Mouse (Mus musculus): ENCODE measurements around the gene Afg3l1.

DNA sequence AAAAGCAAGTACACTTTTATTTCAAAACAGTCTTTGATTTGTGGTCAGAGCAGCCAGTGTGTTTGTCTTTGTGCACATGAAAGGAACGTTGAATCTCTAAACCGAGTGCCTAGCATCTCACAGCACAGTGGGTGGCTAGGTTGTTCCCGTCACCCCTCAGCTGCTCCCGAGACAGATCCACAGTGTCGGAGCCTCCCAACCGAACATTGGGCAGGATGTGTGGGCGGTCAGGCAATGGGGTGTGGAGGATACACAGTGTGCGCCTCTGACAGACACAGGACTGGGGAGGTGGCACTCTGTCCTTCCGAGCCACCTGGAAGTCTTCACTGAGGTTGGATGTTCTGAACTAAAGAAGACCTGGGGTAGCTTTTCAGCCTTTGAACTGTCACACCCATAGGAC is 28.0 kb downstream of the Afg3l1 start:
- no peak for TF ChIP-seq CTCF (IDR thresholded peaks at IDR 0.05; ENCODE audit: borderline replicate concordance, insufficient read depth, low read depth, low read length)
- no peak for TF ChIP-seq POLR2A (IDR thresholded peaks at IDR 0.05; ENCODE audit: borderline replicate concordance, insufficient read depth, low read length)

Measured in cerebellum, adult 2 months (tissue).